In genomic region chr3:90574691-90575090, GRCm38 (mm10) we compare ENCODE assay signal across 20 mouse cellular contexts. TPM values are rescaled to one million over a fixed set of nuclear protein-coding genes. Genes with fewer than 3 reads are reported as not detected.
DNase-seq lines count a peak whose midpoint lies in the region; ATAC-seq and TF ChIP-seq lines count a peak whose summit lies in the region.
"Had no signal": no experiment of that assay in that cellular context is flagged by ENCODE, and none has a peak within 500 bp of the region (broad histone marks: within the 10 kb centered on the region; RNA-seq: fewer than 3 reads in every experiment).

No protein-coding gene starts in this region.

- no peak for TF ChIP-seq CTCF in stomach, postnatal 0 days (IDR thresholded peaks at IDR 0.05; ENCODE audit: low read depth)

- no peaks in the 10 kb centered on the region for H3K4me1 ChIP-seq in heart, embryonic 12.5 days (replicated peaks)
- H3K4me1 ChIP-seq in stomach, postnatal 0 days (replicated peaks; ENCODE audit: control insufficient read depth, insufficient read depth), result no peaks in the 10 kb centered on the region
- H3K4me1 ChIP-seq: lung, embryonic 15.5 days had no signal

- 66% methylated on average over 5 of the region's 5 CpGs for WGBS in heart, embryonic 12.5 days
- WGBS in stomach, postnatal 0 days, result 65% methylated on average over 5 of the region's 5 CpGs

- no peak overlapping the region for H3K9ac ChIP-seq in heart, embryonic 12.5 days
- 0 out of 2 replicates have a peak overlapping the region, but pooled peaks have one; percentile 31 for H3K9ac ChIP-seq in stomach, postnatal 0 days (ENCODE audit: low read length)
- H3K9ac ChIP-seq: kidney, embryonic 15.5 days; lung, embryonic 15.5 days had no signal

- H3K4me3 ChIP-seq in heart, embryonic 12.5 days, result no peak overlapping the region
- no peak overlapping the region for H3K4me3 ChIP-seq in stomach, postnatal 0 days (ENCODE audit: low read depth, low read length)
- H3K4me3 ChIP-seq: kidney, embryonic 15.5 days; lung, embryonic 15.5 days had no signal

- no peaks in the 10 kb centered on the region for H3K27me3 ChIP-seq in heart, embryonic 12.5 days (replicated peaks)
- no peaks in the 10 kb centered on the region for H3K27me3 ChIP-seq in stomach, postnatal 0 days (ENCODE audit: control insufficient read depth, insufficient read depth, low read length)
- H3K27me3 ChIP-seq: kidney, embryonic 15.5 days; lung, embryonic 15.5 days had no signal

- no peak overlapping the region for H3K27ac ChIP-seq in heart, embryonic 12.5 days (ENCODE audit: poor library complexity, severe bottlenecking)
- H3K27ac ChIP-seq in stomach, postnatal 0 days (replicated peaks), result peak overlapping the region; percentile 71
- H3K27ac ChIP-seq: kidney, embryonic 15.5 days; lung, embryonic 15.5 days had no signal

- H3K36me3 ChIP-seq in heart, embryonic 12.5 days, result no peaks in the 10 kb centered on the region
- H3K36me3 ChIP-seq in stomach, postnatal 0 days (ENCODE audit: control insufficient read depth, insufficient read depth, low read length), result no peaks in the 10 kb centered on the region
- H3K36me3 ChIP-seq: kidney, embryonic 15.5 days; lung, embryonic 15.5 days had no signal

- no peak for TF ChIP-seq EP300 in stomach, postnatal 0 days (optimal IDR thresholded peaks at IDR 0.05)

- H3K4me2 ChIP-seq in heart, embryonic 12.5 days, result no peak overlapping the region
- H3K4me2 ChIP-seq in stomach, postnatal 0 days (replicated peaks; ENCODE audit: low read depth), result no peak overlapping the region
- H3K4me2 ChIP-seq: kidney, embryonic 15.5 days; lung, embryonic 15.5 days had no signal

- H3K9me3 ChIP-seq in heart, embryonic 12.5 days (replicated peaks), result no peaks in the 10 kb centered on the region
- H3K9me3 ChIP-seq in stomach, postnatal 0 days (ENCODE audit: control insufficient read depth, low read length), result no peaks in the 10 kb centered on the region
- H3K9me3 ChIP-seq: kidney, embryonic 15.5 days; lung, embryonic 15.5 days had no signal

- peak; percentile 31 for DNase-seq in heart, adult 8-10 months (ENCODE audit: low spot score)
- DNase-seq in adipocyte (ENCODE audit: low spot score), result peak; percentile 77
- DNase-seq in heart, adult 9 months (ENCODE audit: low spot score in 2 of 2), result peak; percentile 40 to 42
- no peak for DNase-seq in stomach, postnatal 0 days (ENCODE audit: low spot score)
- no peak for DNase-seq in T-cell, adult 2 months (ENCODE audit: low spot score)
- no peak for DNase-seq in embryo, embryonic 11 days
- DNase-seq: cerebellum, adult 8-10 months; spleen, adult 18-20 months had no signal

- no peak for ATAC-seq in heart, embryonic 12.5 days (ENCODE audit: insufficient number of reproducible peaks, low FRiP score)
- 0 out of 2 replicates have a peak, but pooled peaks have one; percentile 15 for ATAC-seq in stomach, postnatal 0 days (ENCODE audit: low FRiP score, low TSS enrichment)
- ATAC-seq: forebrain, embryonic 16.5 days; midbrain, embryonic 16.5 days had no signal

RNA-seq across cellular contexts. Expression of gene S100a3, which starts 14.3 kb away (rescaled TPM):
- not detected for total RNA-seq in heart, adult 8-10 months (2022)
- 0.30 and 0.55 TPM in 2 replicates for polyA plus RNA-seq in heart, embryonic 12.5 days (2016; fragmentation: Nextera tagmentation; extraction: Ambion mirVana)
- polyA plus RNA-seq in stomach, postnatal 0 days (2015; fragmentation: Nextera tagmentation; extraction: Ambion mirVana), result 1.2 and 2.1 TPM in 2 replicates
- total RNA-seq: granulocyte monocyte progenitor cell, adult 5-6 weeks; liver, adult 2 months; megakaryocyte, adult 5-6 weeks had no signal
- polyA plus RNA-seq: forebrain, embryonic 16.5 days; kidney, embryonic 15.5 days; liver, adult 2 months; midbrain, embryonic 16.5 days had no signal

RNA-seq across cellular contexts. Expression of gene S100a2, which starts 15.4 kb away (rescaled TPM):
- not detected for total RNA-seq in heart, adult 8-10 months (2022)
- polyA plus RNA-seq in heart, embryonic 12.5 days (2016; fragmentation: Nextera tagmentation; extraction: Ambion mirVana), result not detected in 2 replicates
- polyA plus RNA-seq in stomach, postnatal 0 days (2015; fragmentation: Nextera tagmentation; extraction: Ambion mirVana), result 0.65 and 1.2 TPM in 2 replicates
- total RNA-seq: granulocyte monocyte progenitor cell, adult 5-6 weeks; layer of hippocampus, adult 8-10 months; left cerebral cortex, postnatal 10 days; liver, adult 2 months; megakaryocyte, adult 5-6 weeks had no signal
- polyA plus RNA-seq: brain, embryonic 14.5 days; forebrain, embryonic 16.5 days; kidney, embryonic 15.5 days; liver, adult 2 months; lung, embryonic 15.5 days; midbrain, embryonic 16.5 days; neural tube, embryonic 14.5 days had no signal

RNA-seq across cellular contexts. Expression of gene Gm42674, which starts 27.0 kb away (rescaled TPM):
- total RNA-seq in heart, adult 8-10 months (2022), result not detected
- polyA plus RNA-seq in heart, embryonic 12.5 days (2016; fragmentation: Nextera tagmentation; extraction: Ambion mirVana), result not detected in 2 replicates
- not detected in 2 replicates for polyA plus RNA-seq in stomach, postnatal 0 days (2015; fragmentation: Nextera tagmentation; extraction: Ambion mirVana)
- total RNA-seq: granulocyte monocyte progenitor cell, adult 5-6 weeks; layer of hippocampus, adult 8-10 months; left cerebral cortex, postnatal 10 days; liver, adult 2 months had no signal
- polyA plus RNA-seq: brain, embryonic 14.5 days; forebrain, embryonic 16.5 days; kidney, embryonic 15.5 days; liver, adult 2 months; lung, embryonic 15.5 days; midbrain, embryonic 16.5 days; neural tube, embryonic 14.5 days had no signal

RNA-seq across cellular contexts. Expression of gene S100a4, which starts 28.9 kb away (rescaled TPM):
- 10 to 100 TPM in 2 of 4 experiments, 1 to 10 TPM in 2; 5.9 to 16.2 (median 9.5) TPM for total RNA-seq in heart, adult 8-10 months (2022)
- polyA plus RNA-seq in heart, embryonic 12.5 days (2016; fragmentation: Nextera tagmentation; extraction: Ambion mirVana), result 1.9 and 2.1 TPM in 2 replicates
- 12.1 and 17.4 TPM in 2 replicates for polyA plus RNA-seq in stomach, postnatal 0 days (2015; fragmentation: Nextera tagmentation; extraction: Ambion mirVana)
- polyA plus RNA-seq: midbrain, embryonic 16.5 days; neural tube, embryonic 14.5 days had no signal

RNA-seq across cellular contexts. Expression of gene S100a5, which starts 33.6 kb away (rescaled TPM):
- total RNA-seq in heart, adult 8-10 months (2022), result not detected
- polyA plus RNA-seq in heart, embryonic 12.5 days (2016; fragmentation: Nextera tagmentation; extraction: Ambion mirVana), result not detected in 2 replicates
- 9.6 and 10.5 TPM in 2 replicates for polyA plus RNA-seq in stomach, postnatal 0 days (2015; fragmentation: Nextera tagmentation; extraction: Ambion mirVana)
- total RNA-seq: granulocyte monocyte progenitor cell, adult 5-6 weeks; layer of hippocampus, adult 8-10 months; left cerebral cortex, postnatal 10 days; liver, adult 2 months; megakaryocyte, adult 5-6 weeks had no signal
- polyA plus RNA-seq: brain, embryonic 14.5 days; forebrain, embryonic 16.5 days; kidney, embryonic 15.5 days; liver, adult 2 months; lung, embryonic 15.5 days; midbrain, embryonic 16.5 days; neural tube, embryonic 14.5 days had no signal

Comparison
In these comparisons a context has a peak if more than half of its experiments do, and no peak if none do; other contexts are left out.
1. DNase-seq: peak in heart, adult 8-10 months (single experiment), adipocyte (single experiment) and heart, adult 9 months (2 of 2); none in stomach, postnatal 0 days (single experiment), T-cell, adult 2 months (single experiment) and embryo, embryonic 11 days (single experiment).